Mouse (Mus musculus) liver, postnatal 0 days (tissue): ENCODE measurements around the gene Slc27a2.

Experiments
- CTCF ChIP-seq: sonication (generic); IDR thresholded peaks from 2 replicates; pipeline ENCODE4 v1.5.1; 2016; ENCODE audit warnings: antibody characterized with exemption, low read depth
- EP300 ChIP-seq: IDR thresholded peaks from 2 replicates; pipeline ENCODE4 v1.6.1; 2016; ENCODE audit warnings: antibody characterized with exemption, low read depth, mild to moderate bottlenecking

GRCm38 (mm10) chr2:126542211-126542610 is 10.0 kb upstream of the Slc27a2 start:
- TF ChIP-seq CTCF = no peak
- TF ChIP-seq EP300 = no peak
